Mouse (Mus musculus) thymus, postnatal 0 days (tissue): ENCODE measurements around the gene Gm20850. TPM values are rescaled to one million over a fixed set of nuclear protein-coding genes. Genes with fewer than 3 reads are reported as not detected.
"Not testable (repeated sequence)": the region's sequence is repeated elsewhere in the genome, so short reads cannot be mapped to it uniquely, and the experiment has no call there.

Experiments used
- DNase-seq: peaks from one replicate; pipeline ENCODE4 v3.0.0-alpha.2; 2015; ENCODE audit warnings: low spot score
- polyA plus RNA-seq: library from polyadenylated mRNA; unstranded; fragments of >200 nt; fragmentation: Nextera tagmentation; extraction: Ambion mirVana; gene quantifications from 2 replicates; pipeline ENCODE4 v1.2.1, GENCODE M21; 2015

Gene Gm20850
- not detected in 2 replicates for polyA plus RNA-seq

GRCm38 (mm10) chrY:75715022-75715421, at the start of gene Gm20850:
TSS of gene Gm20850 (plus strand) at chrY:75715322.
- DNase-seq = not testable (repeated sequence)
